Mouse (Mus musculus): ENCODE data around the gene Pard3b. TPM values are rescaled to one million over a fixed set of nuclear protein-coding genes. Genes with fewer than 3 reads are reported as not detected.
A peak's percentile ranks its signal among the peaks of the same experiment; 100 is the strongest.

The Pard3b gene
- polyA plus RNA-seq, 1 experiment from 2014 or later, result 19.6 TPM

- no peak overlapping the region for H3K9ac ChIP-seq
- H3K9me3 ChIP-seq (ENCODE audit: low read depth, low read length), result no peaks in the 10 kb centered on the region
- DNase-seq (no peak), ATAC-seq (ENCODE audit: insufficient read depth) (no peak)
- no peak for TF ChIP-seq CTCF (IDR thresholded peaks at IDR 0.05; ENCODE audit: low read depth)
- no peak overlapping the region for H3K27ac ChIP-seq (ENCODE audit: low read depth)
- no peaks in the 10 kb centered on the region for H3K27me3 ChIP-seq (ENCODE audit: insufficient read depth, low read length)
- H3K36me3 ChIP-seq (ENCODE audit: insufficient read depth), result no peaks in the 10 kb centered on the region
- 81% methylated on average over 3 of the region's 3 CpGs for WGBS
- no peak overlapping the region for H3K4me3 ChIP-seq (ENCODE audit: low read depth, low read length)
- no peaks in the 10 kb centered on the region for H3K4me1 ChIP-seq (ENCODE audit: insufficient read depth)
- no peak overlapping the region for H3K4me2 ChIP-seq
Measured at GRCm38 (mm10) chr1:61825560-61826191, 187.1 kb downstream of the Pard3b start.

- Histone ChIP-seq H3K4me3 (ENCODE audit: low read depth, low read length) (no peak overlapping the region), H3K36me3 (ENCODE audit: insufficient read depth) (no peaks in the 10 kb centered on the region), H3K4me1 (ENCODE audit: insufficient read depth) (peaks cover 8% of the 10 kb centered on the region; the same call in 1 of the 2 replicates), H3K4me2 (no peak overlapping the region), H3K27me3 (ENCODE audit: insufficient read depth, low read length) (no peaks in the 10 kb centered on the region), H3K9ac (no peak overlapping the region), H3K9me3 (ENCODE audit: low read depth, low read length) (no peaks in the 10 kb centered on the region), H3K27ac (ENCODE audit: low read depth) (no peak overlapping the region)
- no peak for TF ChIP-seq CTCF (IDR thresholded peaks at IDR 0.05; ENCODE audit: low read depth)
- ATAC-seq (ENCODE audit: insufficient read depth), result no peak
- 39% methylated on average over 6 of the region's 6 CpGs for WGBS
- DNase-seq, result peak; percentile 52
Measured at GRCm38 (mm10) chr1:61837006-61837544, 198.5 kb downstream of the Pard3b start.

- no peak for TF ChIP-seq CTCF (IDR thresholded peaks at IDR 0.05; ENCODE audit: low read depth)
- H3K27me3 ChIP-seq (ENCODE audit: insufficient read depth, low read length), result no peaks in the 10 kb centered on the region
- no peaks in the 10 kb centered on the region for H3K4me1 ChIP-seq (ENCODE audit: insufficient read depth)
- no peaks in the 10 kb centered on the region for H3K36me3 ChIP-seq (ENCODE audit: insufficient read depth)
- DNase-seq (no peak), ATAC-seq (ENCODE audit: insufficient read depth) (no peak)
- no peak overlapping the region for H3K9ac ChIP-seq
- no peak overlapping the region for H3K4me3 ChIP-seq (ENCODE audit: low read depth, low read length)
- H3K27ac ChIP-seq (ENCODE audit: low read depth), result no peak overlapping the region
- H3K9me3 ChIP-seq (ENCODE audit: low read depth, low read length), result no peaks in the 10 kb centered on the region
- H3K4me2 ChIP-seq, result no peak overlapping the region
Measured at GRCm38 (mm10) chr1:61846606-61847005, 208.0 kb downstream of the Pard3b start.

- Histone ChIP-seq H3K9me3 (ENCODE audit: low read depth, low read length) (no peaks in the 10 kb centered on the region), H3K9ac (no peak overlapping the region), H3K4me3 (ENCODE audit: low read depth, low read length) (no peak overlapping the region), H3K36me3 (ENCODE audit: insufficient read depth) (no peaks in the 10 kb centered on the region), H3K27me3 (ENCODE audit: insufficient read depth, low read length) (no peaks in the 10 kb centered on the region), H3K4me2 (no peak overlapping the region), H3K4me1 (ENCODE audit: insufficient read depth) (no peaks in the 10 kb centered on the region), H3K27ac (ENCODE audit: low read depth) (no peak overlapping the region)
- TF ChIP-seq CTCF (IDR thresholded peaks at IDR 0.05; ENCODE audit: low read depth), result no peak
- 58% methylated on average over 6 of the region's 6 CpGs for WGBS
- ATAC-seq (ENCODE audit: insufficient read depth) (no peak), DNase-seq (no peak)
Measured at GRCm38 (mm10) chr1:61849029-61849714, 210.5 kb downstream of the Pard3b start.

GRCm38 (mm10) chr1:61850471-61850870, 211.8 kb downstream of the Pard3b start:
- no peaks in the 10 kb centered on the region for H3K27me3 ChIP-seq (ENCODE audit: insufficient read depth, low read length)
- DNase-seq, result no peak
- H3K4me2 ChIP-seq, result no peak overlapping the region
- no peak overlapping the region for H3K9ac ChIP-seq
- H3K9me3 ChIP-seq (ENCODE audit: low read depth, low read length), result no peaks in the 10 kb centered on the region
- H3K4me3 ChIP-seq (ENCODE audit: low read depth, low read length), result no peak overlapping the region
- 72% methylated on average over 5 of the region's 5 CpGs for WGBS
- H3K4me1 ChIP-seq (ENCODE audit: insufficient read depth), result no peaks in the 10 kb centered on the region
- no peak for TF ChIP-seq CTCF (IDR thresholded peaks at IDR 0.05; ENCODE audit: low read depth)
- no peak for ATAC-seq (ENCODE audit: insufficient read depth)
- no peak overlapping the region for H3K27ac ChIP-seq (ENCODE audit: low read depth)
- no peaks in the 10 kb centered on the region for H3K36me3 ChIP-seq (ENCODE audit: insufficient read depth)

GRCm38 (mm10) chr1:61851176-61851575, 212.6 kb downstream of the Pard3b start:
- no peaks in the 10 kb centered on the region for H3K9me3 ChIP-seq (ENCODE audit: low read depth, low read length)
- no peaks in the 10 kb centered on the region for H3K4me1 ChIP-seq (ENCODE audit: insufficient read depth)
- DNase-seq (peak; percentile 41), ATAC-seq (ENCODE audit: insufficient read depth) (no peak)
- WGBS, result 57% methylated on average over 5 of the region's 5 CpGs
- no peak overlapping the region for H3K4me3 ChIP-seq (ENCODE audit: low read depth, low read length)
- no peaks in the 10 kb centered on the region for H3K36me3 ChIP-seq (ENCODE audit: insufficient read depth)
- no peak overlapping the region for H3K27ac ChIP-seq (ENCODE audit: low read depth)
- no peak overlapping the region for H3K4me2 ChIP-seq
- H3K27me3 ChIP-seq (ENCODE audit: insufficient read depth, low read length), result no peaks in the 10 kb centered on the region
- TF ChIP-seq CTCF (IDR thresholded peaks at IDR 0.05; ENCODE audit: low read depth), result no peak
- no peak overlapping the region for H3K9ac ChIP-seq

GRCm38 (mm10) chr1:61867286-61868082, 228.9 kb downstream of the Pard3b start:
- Histone ChIP-seq H3K4me3 (ENCODE audit: low read depth, low read length) (no peak overlapping the region), H3K9me3 (ENCODE audit: low read depth, low read length) (no peaks in the 10 kb centered on the region), H3K4me1 (ENCODE audit: insufficient read depth) (peaks cover 5% of the 10 kb centered on the region; the same call in 1 of the 2 replicates), H3K27ac (ENCODE audit: low read depth) (no peak overlapping the region), H3K27me3 (ENCODE audit: insufficient read depth, low read length) (no peaks in the 10 kb centered on the region), H3K9ac (no peak overlapping the region), H3K4me2 (no peak overlapping the region), H3K36me3 (ENCODE audit: insufficient read depth) (no peaks in the 10 kb centered on the region)
- no peak for TF ChIP-seq CTCF (IDR thresholded peaks at IDR 0.05; ENCODE audit: low read depth)
- 40% methylated on average over 2 of the region's 2 CpGs for WGBS
- ATAC-seq (ENCODE audit: insufficient read depth) (no peak), DNase-seq (no peak)

Data from lung, embryonic 14.5 days (tissue).